In genomic region chr8:97389651-97390050, GRCm38 (mm10) we compare ENCODE assay signal across 18 mouse cellular contexts.
DNase-seq lines count a peak whose midpoint lies in the region; ATAC-seq and TF ChIP-seq lines count a peak whose summit lies in the region.
"Had no signal": no experiment of that assay in that cellular context is flagged by ENCODE, and none has a peak within 500 bp of the region (broad histone marks: within the 10 kb centered on the region; RNA-seq: fewer than 3 reads in every experiment).

No protein-coding gene starts in this region.

- ATAC-seq in neural tube, embryonic 15.5 days (ENCODE audit: low FRiP score): no peak
- ATAC-seq: forebrain, postnatal 0 days had no signal

- 6% methylated on average over 7 of the region's 7 CpGs for WGBS in cerebellum, adult 2 months
- WGBS in neural tube, embryonic 15.5 days: 7% methylated on average over 7 of the region's 7 CpGs

- 0 out of 2 replicates have a peak overlapping the region, but pooled peaks have one; percentile 9 for H3K9ac ChIP-seq in neural tube, embryonic 15.5 days (replicated peaks)
- H3K9ac ChIP-seq: embryonic facial prominence, embryonic 12.5 days; forebrain, postnatal 0 days; midbrain, embryonic 12.5 days had no signal

- no peaks in the 10 kb centered on the region for H3K36me3 ChIP-seq in neural tube, embryonic 15.5 days
- H3K36me3 ChIP-seq: embryonic facial prominence, embryonic 12.5 days; midbrain, embryonic 12.5 days had no signal

- no peak for TF ChIP-seq POLR2A in cerebellum, adult 2 months (IDR thresholded peaks at IDR 0.05; ENCODE audit: borderline replicate concordance, insufficient read depth, low read length)

- no peaks in the 10 kb centered on the region for H3K9me3 ChIP-seq in neural tube, embryonic 15.5 days (replicated peaks)
- H3K9me3 ChIP-seq: embryonic facial prominence, embryonic 12.5 days; midbrain, embryonic 12.5 days had no signal

- no peak overlapping the region for H3K4me3 ChIP-seq in cerebellum, adult 2 months (replicated peaks; ENCODE audit: insufficient read depth, low read depth, low read length)
- no peak overlapping the region for H3K4me3 ChIP-seq in neural tube, embryonic 15.5 days (replicated peaks)
- H3K4me3 ChIP-seq: embryonic facial prominence, embryonic 12.5 days; heart, adult 2 months; midbrain, embryonic 12.5 days had no signal

- DNase-seq in cerebellum, postnatal 10 days: peak; percentile 6 to 15
- DNase-seq in cerebellum, adult 2 months: no peak
- DNase-seq in left cerebral cortex, adult 8-10 months (ENCODE audit: low spot score in 2 of 2): peak; percentile 3 to 28
- DNase-seq in left cerebral cortex, postnatal 10 days (ENCODE audit: extremely low spot score in 1 of 2, low spot score in 2 of 2): no peak
- DNase-seq in layer of hippocampus, adult 9-11 months: peak; percentile 40
- DNase-seq in thymus, adult 18-20 months: no peak
- no peak for DNase-seq in urinary bladder, adult 18-20 months (ENCODE audit: low spot score in 2 of 2)
- DNase-seq: adrenal gland, postnatal 36 days; cerebellum, adult 18-20 months; heart, postnatal 36 days; kidney, adult 8-10 months; liver; lung, postnatal 10 days had no signal

- TF ChIP-seq CTCF in cerebellum, adult 2 months (IDR thresholded peaks at IDR 0.05; ENCODE audit: borderline replicate concordance, insufficient read depth, low read depth, low read length): no peak

- H3K27ac ChIP-seq in cerebellum, adult 2 months (ENCODE audit: insufficient read depth, low read length): no peak overlapping the region
- peak overlapping the region; percentile 54; the same call in 1 of the 2 replicates for H3K27ac ChIP-seq in neural tube, embryonic 15.5 days (replicated peaks)
- H3K27ac ChIP-seq: embryonic facial prominence, embryonic 12.5 days; heart, adult 2 months; midbrain, embryonic 12.5 days had no signal

- H3K27me3 ChIP-seq in cerebellum, adult 2 months (ENCODE audit: control insufficient read depth, insufficient read depth, low read length): no peaks in the 10 kb centered on the region
- H3K27me3 ChIP-seq in neural tube, embryonic 15.5 days (replicated peaks): no peaks in the 10 kb centered on the region
- H3K27me3 ChIP-seq: embryonic facial prominence, embryonic 12.5 days; midbrain, embryonic 12.5 days had no signal

- H3K4me2 ChIP-seq in neural tube, embryonic 15.5 days: peak overlapping the region; percentile 31
- H3K4me2 ChIP-seq: embryonic facial prominence, embryonic 12.5 days; midbrain, embryonic 12.5 days had no signal

- intact Hi-C loops in left cerebral cortex, postnatal 10 days (cut with DNase I): no loop called here

- no peaks in the 10 kb centered on the region for H3K4me1 ChIP-seq in cerebellum, adult 2 months (ENCODE audit: control insufficient read depth, insufficient read depth, low read length)
- H3K4me1 ChIP-seq in neural tube, embryonic 15.5 days: peaks cover 7% of the 10 kb centered on the region
- H3K4me1 ChIP-seq: embryonic facial prominence, embryonic 12.5 days had no signal

Comparison
In these comparisons a context has a peak if more than half of its experiments do, and no peak if none do; other contexts are left out.
1. DNase-seq: peak in cerebellum, postnatal 10 days (2 of 2), left cerebral cortex, adult 8-10 months (2 of 2) and layer of hippocampus, adult 9-11 months (single experiment); none in cerebellum, adult 2 months (0 of 2), left cerebral cortex, postnatal 10 days (0 of 2), thymus, adult 18-20 months (0 of 2) and urinary bladder, adult 18-20 months (0 of 2).